Mouse (Mus musculus) megakaryocyte, embryonic 14.5 days (primary cell): ENCODE data around the gene Yif1a.

ENCODE experiments used
- FLI1 ChIP-seq: IDR thresholded peaks from 2 replicates; pipeline ENCODE4 v1.6.1; 2012; ENCODE audit warnings: low read length, inconsistent platforms, mixed read lengths
- GATA1 ChIP-seq: IDR thresholded peaks from 3 replicates; pipeline ENCODE4 v1.6.1; 2012; ENCODE audit warnings: mixed read lengths, low read length, inconsistent platforms, borderline replicate concordance

DNA sequence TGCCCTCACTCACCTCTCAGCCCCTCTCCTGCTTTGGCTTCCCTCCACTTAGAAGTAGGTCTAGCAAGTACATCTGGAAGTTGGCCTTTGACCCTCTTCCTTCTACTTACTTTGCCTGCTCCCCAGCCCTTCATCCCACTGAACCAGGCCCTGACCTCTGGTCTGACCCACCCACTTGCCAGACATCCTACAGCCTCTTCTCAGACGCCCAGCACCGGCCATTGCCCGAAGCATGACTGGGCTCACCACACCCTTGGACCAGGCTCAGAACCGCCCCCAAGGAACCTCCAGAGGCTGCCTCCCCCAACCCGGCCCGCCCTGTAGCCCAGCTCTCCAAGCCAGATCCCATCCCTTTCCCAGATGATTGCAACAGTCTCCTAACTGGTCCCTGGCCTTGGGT lies 25.9 kb upstream of the Yif1a start:
- TF ChIP-seq GATA1 = no peak
- no peak for TF ChIP-seq FLI1
